In the genomic region with DNA sequence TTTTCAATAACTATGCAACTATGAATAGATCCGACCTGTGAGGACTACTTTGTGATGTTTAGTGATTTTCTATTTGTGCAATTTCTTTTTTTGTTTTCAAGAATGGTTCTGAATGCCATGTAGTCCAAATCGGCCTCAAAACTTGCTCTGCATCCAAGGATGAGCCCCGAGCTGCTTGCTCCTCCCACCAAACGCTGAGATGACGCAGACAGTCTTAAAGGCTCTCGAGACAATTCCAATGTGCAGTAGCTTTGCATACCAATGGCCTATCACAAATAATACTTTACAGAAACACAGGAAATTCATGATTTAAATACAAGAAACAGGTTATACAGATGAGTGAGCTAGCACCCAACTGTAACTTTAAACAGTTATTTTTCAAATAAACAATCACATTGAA, we compare ENCODE assay signal across 8 mouse cellular contexts. TPM values are rescaled to one million over a fixed set of nuclear protein-coding genes. Genes with fewer than 3 reads are reported as not detected.
A peak's percentile ranks its signal among the peaks of the same experiment; 100 is the strongest.
DNase-seq lines count a peak whose midpoint lies in the region; ATAC-seq and TF ChIP-seq lines count a peak whose summit lies in the region.

No protein-coding gene starts in this region.

- peak overlapping the region; percentile 92 for H3K4me2 ChIP-seq in limb, embryonic 13.5 days (replicated peaks)
- peak overlapping the region; percentile 86 for H3K4me2 ChIP-seq in stomach, postnatal 0 days (replicated peaks; ENCODE audit: low read depth)

- TF ChIP-seq POLR2A in embryonic fibroblast, embryonic 13.5 days (IDR thresholded peaks at IDR 0.05; ENCODE audit: low read depth, low read length), result no peak

- 71% methylated on average over 6 of the region's 6 CpGs for WGBS in limb, embryonic 13.5 days
- WGBS in stomach, postnatal 0 days, result 32% methylated on average over 6 of the region's 6 CpGs

- peaks cover 48% of the 10 kb centered on the region for H3K36me3 ChIP-seq in limb, embryonic 13.5 days
- H3K36me3 ChIP-seq in stomach, postnatal 0 days (ENCODE audit: control insufficient read depth, insufficient read depth, low read length), result peaks cover 5% of the 10 kb centered on the region

- H3K27me3 ChIP-seq in limb, embryonic 13.5 days, result no peaks in the 10 kb centered on the region
- H3K27me3 ChIP-seq in stomach, postnatal 0 days (ENCODE audit: control insufficient read depth, insufficient read depth, low read length), result no peaks in the 10 kb centered on the region

- no peak for TF ChIP-seq CTCF in embryonic fibroblast, embryonic 13.5 days (IDR thresholded peaks at IDR 0.05; ENCODE audit: borderline replicate concordance, insufficient read depth, low read length)
- no peak for TF ChIP-seq CTCF in stomach, postnatal 0 days (IDR thresholded peaks at IDR 0.05; ENCODE audit: low read depth)

- H3K4me3 ChIP-seq in embryonic fibroblast, embryonic 13.5 days (ENCODE audit: insufficient read depth, low read length), result peak overlapping the region; percentile 30; the same call in 1 of the 2 replicates
- peak overlapping the region; percentile 92 for H3K4me3 ChIP-seq in limb, embryonic 13.5 days
- H3K4me3 ChIP-seq in stomach, postnatal 0 days (ENCODE audit: low read depth, low read length), result no peak overlapping the region

- peaks cover 7% of the 10 kb centered on the region for H3K4me1 ChIP-seq in embryonic fibroblast, embryonic 13.5 days (ENCODE audit: control insufficient read depth, insufficient read depth, low read length)
- H3K4me1 ChIP-seq in limb, embryonic 13.5 days, result peaks cover 26% of the 10 kb centered on the region
- H3K4me1 ChIP-seq in stomach, postnatal 0 days (replicated peaks; ENCODE audit: control insufficient read depth, insufficient read depth), result no peaks in the 10 kb centered on the region

- DNase-seq in 3134 (ENCODE audit: extremely low read depth, insufficient read length, low spot score), result peak; percentile 14
- peak; percentile 75 for DNase-seq in 416B (ENCODE audit: low read depth)
- no peak for DNase-seq in stomach, postnatal 0 days (ENCODE audit: low spot score)
- DNase-seq in left cerebral cortex, adult 11 months (ENCODE audit: low spot score), result no peak
- no peak for DNase-seq in thymus, postnatal 10 days (ENCODE audit: low spot score in 2 of 2)
- DNase-seq in lung, postnatal 4 days, result no peak

- no peak overlapping the region for H3K27ac ChIP-seq in embryonic fibroblast, embryonic 13.5 days (ENCODE audit: insufficient read depth, low read length)
- H3K27ac ChIP-seq in limb, embryonic 13.5 days, result no peak overlapping the region
- no peak overlapping the region for H3K27ac ChIP-seq in stomach, postnatal 0 days (replicated peaks)

- TF ChIP-seq EP300 in stomach, postnatal 0 days (optimal IDR thresholded peaks at IDR 0.05), result no peak

- no peak for ATAC-seq in limb, embryonic 13.5 days (ENCODE audit: low FRiP score, low read depth)
- no peak for ATAC-seq in stomach, postnatal 0 days (ENCODE audit: low FRiP score, low TSS enrichment)

- H3K9ac ChIP-seq in limb, embryonic 13.5 days, result peak overlapping the region; percentile 94
- no peak overlapping the region for H3K9ac ChIP-seq in stomach, postnatal 0 days (ENCODE audit: low read length)

- no peaks in the 10 kb centered on the region for H3K9me3 ChIP-seq in limb, embryonic 13.5 days
- H3K9me3 ChIP-seq in stomach, postnatal 0 days (ENCODE audit: control insufficient read depth, low read length), result no peaks in the 10 kb centered on the region

RNA-seq across cellular contexts. Expression of a gene that starts 1.3 kb away (rescaled TPM):
- polyA plus RNA-seq in embryonic fibroblast, embryonic 13.5 days (2011; ENCODE audit: insufficient read length, low read depth, missing spikeins), result 22.7 and 22.9 TPM in 2 replicates
- 18.9 and 19.2 TPM in 2 replicates for polyA plus RNA-seq in limb, embryonic 13.5 days (2015; fragmentation: Nextera tagmentation; extraction: Ambion mirVana)
- polyA plus RNA-seq in stomach, postnatal 0 days (2015; fragmentation: Nextera tagmentation; extraction: Ambion mirVana), result 7.5 and 8.0 TPM in 2 replicates

RNA-seq across cellular contexts. Expression of a gene that starts 1.4 kb away (rescaled TPM):
- polyA plus RNA-seq in embryonic fibroblast, embryonic 13.5 days (2011; ENCODE audit: insufficient read length, low read depth, missing spikeins), result 55.2 and 58.0 TPM in 2 replicates
- polyA plus RNA-seq in limb, embryonic 13.5 days (2015; fragmentation: Nextera tagmentation; extraction: Ambion mirVana), result 43.1 and 48.5 TPM in 2 replicates
- 11.5 and 12.2 TPM in 2 replicates for polyA plus RNA-seq in stomach, postnatal 0 days (2015; fragmentation: Nextera tagmentation; extraction: Ambion mirVana)

RNA-seq across cellular contexts. Expression of a gene that starts 40.3 kb away (rescaled TPM):
- polyA plus RNA-seq in embryonic fibroblast, embryonic 13.5 days (2011; ENCODE audit: insufficient read length, low read depth, missing spikeins), result 46.1 and 61.2 TPM in 2 replicates
- polyA plus RNA-seq in limb, embryonic 13.5 days (2015; fragmentation: Nextera tagmentation; extraction: Ambion mirVana), result 45.2 and 49.3 TPM in 2 replicates
- 21.2 and 21.6 TPM in 2 replicates for polyA plus RNA-seq in stomach, postnatal 0 days (2015; fragmentation: Nextera tagmentation; extraction: Ambion mirVana)

RNA-seq across cellular contexts. Expression of a gene that starts 46.7 kb away (rescaled TPM):
- polyA plus RNA-seq in embryonic fibroblast, embryonic 13.5 days (2011; ENCODE audit: insufficient read length, low read depth, missing spikeins), result 61.1 and 63.6 TPM in 2 replicates
- polyA plus RNA-seq in limb, embryonic 13.5 days (2015; fragmentation: Nextera tagmentation; extraction: Ambion mirVana), result 103 and 105 TPM in 2 replicates
- polyA plus RNA-seq in stomach, postnatal 0 days (2015; fragmentation: Nextera tagmentation; extraction: Ambion mirVana), result 47.7 and 48.0 TPM in 2 replicates

RNA-seq across cellular contexts. Expression of a gene that starts 46.7 kb away (rescaled TPM):
- 114 and 133 TPM in 2 replicates for polyA plus RNA-seq in embryonic fibroblast, embryonic 13.5 days (2011; ENCODE audit: insufficient read length, low read depth, missing spikeins)
- polyA plus RNA-seq in limb, embryonic 13.5 days (2015; fragmentation: Nextera tagmentation; extraction: Ambion mirVana), result 104 and 110 TPM in 2 replicates
- 119 and 125 TPM in 2 replicates for polyA plus RNA-seq in stomach, postnatal 0 days (2015; fragmentation: Nextera tagmentation; extraction: Ambion mirVana)

Comparison
In these comparisons a context has a peak if more than half of its experiments do, and no peak if none do; other contexts are left out.
1. DNase-seq: peak in 3134 (single experiment) and 416B (single experiment); none in stomach, postnatal 0 days (single experiment), left cerebral cortex, adult 11 months (single experiment), thymus, postnatal 10 days (0 of 2) and lung, postnatal 4 days (0 of 2).